Mouse (Mus musculus) E14TG2a.4 (cell line): ENCODE measurements at regions not wholly inside any gene's neighbourhood (a gene's known extent, or its start where the extent isn't known, plus 50 kb on each side); places are given as distances from the start of the nearest gene placed in this dataset.

Experiments
- CTCF ChIP-seq: conservative IDR thresholded peaks from 2 replicates; pipeline ENCODE4 v1.5.1; 2014; ENCODE audit warnings: low read length
- NANOG ChIP-seq: IDR thresholded peaks from 2 replicates; pipeline ENCODE4 v1.6.1; 2014; ENCODE audit warnings: borderline replicate concordance, low read length, mixed read lengths
- POU5F1 ChIP-seq: IDR thresholded peaks from 2 replicates; pipeline ENCODE4 v1.6.1; 2014; ENCODE audit warnings: low read length, borderline replicate concordance

DNA sequence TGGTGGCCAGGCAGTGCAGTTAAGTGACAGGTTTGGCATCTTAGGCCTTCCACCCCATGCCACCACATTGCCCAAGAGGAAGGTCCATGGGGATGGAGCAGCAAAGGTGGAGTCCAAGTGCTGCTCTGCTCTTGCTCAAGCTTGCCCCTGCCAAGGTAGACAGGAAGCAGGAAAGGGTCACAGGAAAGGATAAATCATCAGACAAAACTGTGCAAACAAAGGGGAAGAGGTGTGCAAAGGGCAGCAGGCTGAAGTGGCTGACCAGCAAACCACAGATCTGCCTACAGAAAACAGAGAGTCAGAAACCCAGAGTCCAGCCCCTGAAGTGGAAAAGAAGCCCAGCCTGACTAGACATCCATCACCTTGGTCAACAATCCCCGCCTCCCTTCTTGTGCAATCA lies 115.7 kb downstream of the Gp2 start:
- TF ChIP-seq CTCF (no peak), POU5F1 (no peak), NANOG (no peak)
